Mouse (Mus musculus) yolk sac, embryonic 10.5 days (tissue): ENCODE measurements around the gene Hba-x.
"Not testable (repeated sequence)": the region's sequence is repeated elsewhere in the genome, so short reads cannot be mapped to it uniquely, and the experiment has no call there.

Source experiments
- DNase-seq: peaks from one replicate; pipeline ENCODE4 v3.0.0-alpha.2; 2017; ENCODE audit warnings: low spot score

Gene Hba-x

DNA sequence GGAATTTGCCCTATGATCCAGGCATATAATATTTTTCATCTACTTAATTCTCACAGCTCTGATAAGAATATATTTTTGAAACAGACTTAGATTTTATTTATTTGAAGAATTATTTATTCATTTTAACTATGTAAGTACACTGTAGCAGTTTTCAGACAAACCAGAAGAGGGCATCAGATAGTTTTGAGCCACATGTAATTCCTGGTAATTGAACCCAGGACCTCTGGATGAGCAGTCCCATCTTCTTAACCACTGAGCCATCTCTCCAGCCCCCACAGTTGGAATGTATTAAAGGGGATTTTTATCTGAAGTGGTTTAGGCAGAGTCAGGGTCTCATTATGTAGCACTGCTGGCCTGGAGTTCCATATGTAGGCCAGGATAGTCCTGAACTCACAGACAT lies 9.7 kb downstream of the Hba-x start:
- DNase-seq = not testable (repeated sequence)

DNA sequence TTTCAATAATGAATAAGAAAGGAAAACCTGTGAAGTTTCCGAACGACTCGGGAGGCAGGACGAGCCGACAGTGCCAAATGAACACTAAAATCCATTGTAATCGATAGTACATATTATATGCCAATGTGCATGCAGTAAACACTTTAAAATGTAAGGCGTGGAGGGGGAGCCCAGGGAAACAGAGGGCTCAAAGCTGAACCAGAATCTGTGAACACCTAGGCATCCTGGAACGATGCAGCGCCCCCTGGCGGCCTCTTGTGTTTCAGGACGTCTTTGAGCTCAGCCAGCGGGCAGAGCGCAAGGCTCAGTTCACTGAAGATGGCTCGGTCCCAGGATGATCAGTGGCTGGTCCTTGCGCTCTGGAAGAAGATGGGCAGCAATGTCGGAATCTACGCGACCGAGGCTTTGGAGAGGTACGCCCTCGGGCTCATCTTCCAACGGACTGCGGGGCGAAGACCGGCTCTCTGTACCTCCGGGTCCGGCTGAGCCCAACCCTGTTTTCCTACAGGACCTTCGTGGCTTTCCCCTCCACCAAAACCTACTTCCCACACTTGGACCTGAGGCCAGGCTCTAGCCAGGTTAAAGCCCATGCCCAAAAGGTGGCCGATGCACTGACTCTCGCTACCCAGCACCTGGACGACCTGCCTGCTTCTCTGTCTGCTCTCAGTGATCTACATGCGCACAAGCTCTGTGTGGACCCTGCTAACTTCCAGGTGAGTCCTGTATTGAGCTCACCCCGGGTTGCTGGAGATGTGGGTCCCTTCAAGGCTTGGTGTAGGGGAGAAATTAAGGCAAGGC lies 10.7 kb downstream of the Hba-x start, which contains the start of gene Hbq1b:
Hbq1b (plus strand) TSS at position 271 of the 798 bp plus-strand sequence.
- not testable (repeated sequence) for DNase-seq

DNA sequence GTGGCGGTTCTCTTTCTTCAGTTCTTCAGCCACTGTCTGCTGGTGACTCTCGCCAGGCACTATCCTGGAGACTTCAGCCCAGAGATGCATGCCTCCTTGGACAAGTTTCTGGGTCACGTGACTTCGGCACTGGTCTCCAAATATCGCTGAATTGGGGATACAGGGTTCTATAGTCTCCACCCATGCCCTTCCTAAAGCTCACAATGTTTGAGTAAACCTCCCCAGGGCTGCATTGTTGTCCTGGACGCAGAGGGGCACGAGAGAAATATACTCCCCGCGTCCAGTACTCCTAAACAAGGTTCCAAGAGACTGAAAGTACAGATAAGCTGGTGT lies 11.3 kb downstream of the Hba-x start:
- no peak for DNase-seq

DNA sequence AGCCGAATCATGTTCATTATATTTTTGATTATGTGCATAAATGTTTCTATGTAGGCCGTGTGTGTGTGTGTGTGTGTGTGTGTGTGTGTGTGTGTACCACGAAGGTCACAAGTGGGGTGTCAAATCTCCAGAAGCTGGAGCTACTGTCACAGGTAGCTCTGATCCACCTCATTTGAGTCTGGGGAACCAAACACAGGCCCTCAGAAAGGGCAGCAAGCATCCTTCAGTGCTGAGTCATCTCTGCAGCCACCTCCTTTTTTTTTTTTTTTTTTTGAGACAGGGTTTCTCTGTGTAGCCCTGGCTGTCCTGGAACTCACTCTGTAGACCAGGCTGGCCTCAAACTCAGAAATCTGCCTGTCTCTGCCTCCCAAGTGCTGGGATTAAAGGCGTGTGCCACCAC lies 16.6 kb downstream of the Hba-x start:
- DNase-seq = not testable (repeated sequence)

DNA sequence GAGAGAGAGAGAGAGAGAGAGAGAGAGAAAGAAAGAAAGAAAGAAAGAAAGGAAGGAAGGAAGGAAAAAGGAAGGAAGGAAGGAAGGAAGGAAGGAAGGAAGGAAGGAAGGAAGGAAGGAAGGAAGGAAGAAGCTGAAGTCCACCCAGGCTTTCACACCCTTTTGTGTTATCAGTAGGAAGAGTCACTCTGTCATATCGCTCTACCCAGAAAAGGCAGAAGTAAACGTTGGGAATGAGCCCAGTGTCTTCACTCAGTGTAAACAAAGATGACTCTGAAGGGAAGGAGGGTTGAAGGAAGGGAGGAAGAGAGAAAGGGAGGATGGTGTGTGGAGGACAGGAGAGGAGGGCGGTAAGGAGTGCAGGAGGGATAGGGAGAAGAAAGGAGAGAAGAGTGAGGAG lies 17.3 kb downstream of the Hba-x start:
- DNase-seq = not testable (repeated sequence)

DNA sequence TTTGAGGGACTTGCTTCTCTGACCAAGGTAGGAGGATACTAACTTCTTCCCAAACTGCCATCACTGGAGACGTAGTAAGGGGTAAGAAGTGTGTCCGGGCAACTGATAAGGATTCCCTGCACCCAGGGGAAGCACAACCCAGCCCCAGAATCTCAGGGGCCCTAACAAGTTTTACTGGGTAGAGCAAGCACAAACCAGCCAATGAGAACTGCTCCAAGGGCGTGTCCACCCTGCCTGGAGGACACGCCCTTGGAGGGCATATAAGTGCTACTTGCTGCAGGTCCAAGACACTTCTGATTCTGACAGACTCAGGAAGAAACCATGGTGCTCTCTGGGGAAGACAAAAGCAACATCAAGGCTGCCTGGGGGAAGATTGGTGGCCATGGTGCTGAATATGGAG lies 20.0 kb downstream of the Hba-x start, which contains the start of gene Hba-a2:
Hba-a2 (plus strand) TSS at position 287 of the 400 bp plus-strand sequence.
- not testable (repeated sequence) for DNase-seq

DNA sequence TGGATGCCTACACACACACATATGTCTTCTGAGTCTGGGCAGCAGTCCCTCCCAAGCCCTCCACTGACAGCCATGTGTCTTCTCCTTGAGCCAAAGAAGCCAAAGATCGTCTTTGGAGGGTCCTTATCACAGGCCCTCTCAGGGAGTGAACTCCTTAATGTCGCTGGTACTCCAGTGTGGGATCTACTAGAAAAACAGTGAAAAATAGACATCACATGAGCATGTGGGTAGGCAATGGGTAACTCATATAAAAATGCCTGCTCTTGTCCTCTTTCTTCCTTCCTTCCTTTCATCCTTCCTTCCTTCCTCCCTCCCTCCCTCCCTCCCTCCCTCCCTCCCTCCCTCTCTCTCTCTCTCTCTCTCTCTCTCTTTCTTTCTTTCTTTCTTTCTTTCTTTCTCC lies 21.2 kb downstream of the Hba-x start:
- DNase-seq = not testable (repeated sequence)

DNA sequence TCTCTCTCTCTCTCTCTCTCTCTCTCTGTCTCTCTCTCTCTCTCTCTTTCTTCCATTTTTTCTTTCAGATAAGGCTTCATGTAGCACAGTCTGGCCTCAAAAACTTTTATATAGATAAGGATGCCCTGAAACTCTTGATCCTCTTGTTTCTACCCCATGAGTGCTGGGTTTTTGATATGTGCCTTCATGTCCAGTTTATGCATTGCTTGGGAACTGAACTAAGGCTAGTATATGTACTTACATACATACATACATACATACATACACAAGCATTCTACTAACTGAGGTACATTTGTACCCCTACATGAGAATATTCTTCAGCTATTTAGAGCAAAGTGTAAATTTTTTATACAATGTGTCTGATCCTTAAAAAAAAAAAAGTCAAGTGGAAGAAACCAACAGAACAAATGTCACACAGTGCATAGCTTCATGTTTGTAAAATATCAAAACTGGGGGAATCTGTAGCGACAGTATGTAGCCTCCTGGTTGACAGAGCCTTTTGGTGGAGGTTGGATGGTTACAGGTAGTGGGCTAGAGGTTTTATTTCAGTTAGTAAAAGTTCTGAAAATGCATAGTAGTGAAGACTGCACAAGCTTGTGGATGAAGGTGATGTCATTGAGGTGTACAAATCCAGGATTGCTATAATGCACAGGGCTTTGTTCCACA lies 21.8 kb downstream of the Hba-x start:
- DNase-seq = no peak

DNA sequence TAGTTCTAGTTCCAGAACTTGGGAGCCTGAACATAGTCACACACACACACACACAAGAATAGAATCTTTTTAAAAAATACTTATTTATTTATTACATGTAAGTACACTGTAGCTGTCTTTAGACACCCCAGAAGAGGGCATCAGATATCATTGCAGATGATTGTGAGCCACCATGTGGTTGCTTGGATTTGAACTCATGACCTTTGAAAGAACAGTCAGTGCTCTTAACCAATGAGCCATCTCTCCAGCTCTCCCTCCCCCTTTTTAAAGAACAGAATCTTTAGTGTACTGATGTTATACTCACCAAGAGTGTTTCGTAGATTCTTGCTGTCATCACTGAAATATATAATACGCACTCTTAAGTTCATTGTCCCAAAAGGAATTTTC lies 22.3 kb downstream of the Hba-x start:
- DNase-seq = no peak

DNA sequence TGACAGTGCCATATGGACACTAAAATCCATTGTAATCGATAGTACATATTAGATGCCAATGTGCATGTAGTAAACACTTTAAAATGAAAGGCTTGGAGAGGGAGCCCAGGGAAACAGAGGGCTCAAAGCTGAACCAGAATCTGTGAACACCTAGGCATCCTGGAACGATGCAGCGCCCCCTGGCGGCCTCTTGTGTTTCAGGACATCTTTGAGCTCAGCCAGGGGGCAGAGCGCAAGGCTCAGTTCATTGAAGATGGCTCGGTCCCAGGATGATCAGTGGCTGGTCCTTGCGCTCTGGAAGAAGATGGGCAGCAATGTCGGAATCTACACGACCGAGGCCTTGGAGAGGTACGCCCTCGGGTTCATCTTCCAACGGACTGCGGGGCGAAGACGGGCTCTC lies 23.7 kb downstream of the Hba-x start, which contains the start of gene Hbq1a:
Hbq1a (plus strand) TSS at position 205 of the 400 bp plus-strand sequence.
- not testable (repeated sequence) for DNase-seq

DNA sequence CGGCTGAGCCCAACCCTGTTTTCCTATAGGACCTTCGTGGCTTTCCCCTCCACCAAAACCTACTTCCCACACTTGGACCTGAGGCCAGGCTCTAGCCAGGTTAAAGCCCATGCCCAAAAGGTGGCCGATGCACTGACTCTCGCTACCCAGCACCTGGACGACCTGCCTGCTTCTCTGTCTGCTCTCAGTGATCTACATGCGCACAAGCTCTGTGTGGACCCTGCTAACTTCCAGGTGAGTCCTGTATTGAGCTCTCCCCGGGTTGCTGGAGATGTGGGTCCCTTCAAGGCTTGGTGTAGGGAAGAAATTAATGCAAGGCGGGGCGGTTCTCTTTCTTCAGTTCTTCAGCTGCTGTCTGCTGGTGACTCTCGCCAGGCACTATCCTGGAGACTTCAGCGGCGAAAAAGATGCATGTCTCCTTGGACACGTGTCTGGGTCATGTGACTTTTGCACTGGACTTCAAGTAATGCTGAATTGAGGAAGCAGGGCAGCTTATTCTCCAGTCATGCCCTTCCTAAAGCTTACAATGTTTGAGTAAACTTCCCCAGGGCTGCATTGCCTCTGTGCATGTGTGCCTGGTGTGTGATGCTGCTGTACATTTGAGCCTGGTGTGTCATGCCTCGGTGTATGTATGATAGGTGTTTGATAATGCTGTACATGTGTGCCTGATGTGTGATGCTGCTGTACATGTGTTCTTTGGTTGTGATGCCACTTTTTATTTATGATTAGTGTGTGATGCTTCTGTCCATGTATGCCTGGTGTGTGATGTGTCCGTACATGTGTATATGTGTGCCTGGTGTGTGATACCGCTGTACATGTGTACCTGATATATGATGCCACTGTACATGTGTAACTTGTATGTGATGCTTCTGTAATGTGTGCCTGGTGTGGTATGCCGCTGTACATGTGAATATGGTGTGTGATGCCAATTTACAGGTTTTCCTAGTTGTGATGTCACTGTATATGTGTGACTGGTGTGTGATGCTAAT lies 24.4 kb downstream of the Hba-x start:
- no peak for DNase-seq

DNA sequence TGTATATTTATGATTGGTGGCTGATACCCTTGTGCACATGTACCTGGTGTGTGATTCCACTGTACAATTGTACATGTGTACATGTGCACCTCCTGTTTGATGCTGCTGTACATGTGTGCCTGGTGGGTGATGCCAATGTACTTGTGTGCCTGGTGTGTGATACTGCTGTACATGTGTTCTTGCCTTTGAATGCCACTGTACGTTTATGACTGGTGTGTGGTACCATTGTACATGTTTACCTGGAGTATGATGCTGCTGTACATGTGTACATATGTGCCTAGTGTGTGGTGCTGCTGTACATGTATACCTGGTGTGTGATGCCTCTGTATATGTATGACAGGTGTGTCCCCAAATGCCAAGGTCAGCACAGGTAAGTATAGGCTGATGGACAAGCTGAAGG lies 25.3 kb downstream of the Hba-x start:
- no peak for DNase-seq

DNA sequence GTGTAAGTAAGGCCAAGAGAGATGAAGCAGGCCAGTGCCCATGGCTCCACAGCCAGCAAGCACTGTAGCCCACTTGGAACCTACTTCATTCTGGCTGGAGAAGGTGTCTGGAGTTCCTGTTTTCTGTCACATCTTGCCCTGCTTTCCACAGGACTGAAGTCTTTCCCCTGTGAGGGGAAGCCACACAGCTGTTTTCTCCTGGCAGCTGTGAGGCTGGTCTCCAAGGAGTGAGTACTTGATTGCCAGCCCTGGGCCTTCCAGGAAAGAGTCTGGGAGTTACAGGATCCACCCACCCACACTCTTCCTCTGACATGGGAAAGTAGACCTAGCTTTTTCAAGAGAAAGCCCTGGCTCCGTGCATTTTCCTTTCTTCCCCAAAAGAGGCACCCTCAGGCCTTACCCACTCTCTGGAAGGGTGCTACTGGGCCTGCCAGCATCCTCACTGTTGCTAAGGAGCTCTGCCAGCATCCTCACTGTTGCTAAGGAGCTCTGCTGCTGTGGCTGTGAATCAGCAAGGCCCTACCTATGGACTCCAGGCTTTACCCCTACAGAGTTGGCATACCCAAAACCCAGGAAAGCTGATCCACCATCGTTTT lies 26.7 kb downstream of the Hba-x start:
- no peak for DNase-seq

DNA sequence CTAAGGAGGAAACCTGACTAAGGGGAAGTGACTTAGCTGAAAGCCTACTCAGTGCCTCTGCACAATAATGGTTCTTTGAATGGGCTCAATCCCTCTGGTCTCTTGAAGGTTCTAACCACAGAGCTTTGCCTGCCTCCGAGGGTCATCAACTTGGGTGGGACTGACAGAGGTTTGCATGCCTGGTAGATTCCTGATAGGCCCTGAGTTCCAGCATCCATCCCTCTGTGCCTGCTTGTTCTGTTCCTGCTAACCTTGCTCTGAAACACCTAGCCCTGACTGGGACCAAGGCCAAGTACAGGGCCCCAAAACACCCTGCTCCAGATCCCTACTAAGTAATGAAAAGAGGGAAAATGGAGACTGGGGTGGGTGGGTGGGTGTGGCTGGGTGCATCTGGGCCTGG lies 27.3 kb downstream of the Hba-x start:
- DNase-seq = no peak

DNA sequence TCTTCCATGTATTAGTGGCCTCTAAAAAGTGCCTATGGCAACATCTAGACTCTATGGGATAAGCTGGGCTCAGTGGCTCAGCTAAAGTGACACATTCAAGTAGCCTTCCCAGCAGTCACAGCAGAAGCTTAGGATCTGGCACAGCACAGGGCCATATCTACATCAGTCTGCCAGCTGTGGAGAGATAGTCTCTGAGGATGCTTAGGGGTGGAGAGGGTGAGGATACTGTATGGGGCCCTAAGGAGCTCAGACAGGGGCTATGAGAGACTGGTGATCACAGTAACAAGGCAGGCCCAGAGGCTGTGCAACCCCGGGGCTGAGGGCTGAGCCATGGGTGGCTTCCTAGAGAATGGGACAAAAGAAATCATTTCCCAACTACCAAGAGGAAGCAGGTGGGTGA lies 30.8 kb downstream of the Hba-x start:
- no peak for DNase-seq

DNA sequence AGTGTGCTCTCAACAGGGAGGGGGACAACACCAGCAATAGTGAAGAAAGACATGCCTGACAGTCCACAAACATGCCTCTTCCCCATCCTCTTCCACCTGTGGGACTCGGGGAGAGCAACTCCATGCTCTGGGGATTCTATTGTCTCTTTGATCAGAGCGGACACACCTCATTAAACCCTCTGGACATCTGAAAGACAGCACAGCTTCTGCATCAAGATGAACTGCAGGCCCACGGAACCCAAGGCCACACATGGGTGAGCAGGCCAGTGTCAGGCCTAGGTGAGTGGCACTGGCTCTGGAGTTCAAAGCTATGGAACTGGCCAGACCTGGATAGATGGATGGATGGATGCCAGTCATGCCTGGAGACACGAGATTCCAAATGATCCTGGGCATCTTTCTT lies 33.2 kb downstream of the Hba-x start:
- no peak for DNase-seq

DNA sequence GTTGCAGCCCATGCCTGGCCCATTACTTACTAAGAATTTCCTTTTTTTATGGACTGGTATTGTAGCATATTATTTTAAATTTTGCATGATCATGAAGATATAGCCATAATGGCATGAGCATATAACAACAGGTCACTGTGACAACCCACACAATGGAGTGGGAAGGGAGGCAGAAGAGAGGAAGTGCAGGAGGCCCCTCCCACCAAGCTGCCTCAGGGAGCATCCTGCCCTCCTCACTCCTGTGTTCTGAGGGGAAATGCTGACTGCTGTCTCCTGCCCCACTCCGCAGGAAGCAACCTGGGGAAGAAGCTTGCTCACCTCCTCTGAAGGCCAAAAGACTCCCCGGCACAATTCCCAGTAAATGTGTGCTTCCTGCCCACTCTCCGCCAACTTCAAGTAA lies 33.7 kb downstream of the Hba-x start:
- no peak for DNase-seq

DNA sequence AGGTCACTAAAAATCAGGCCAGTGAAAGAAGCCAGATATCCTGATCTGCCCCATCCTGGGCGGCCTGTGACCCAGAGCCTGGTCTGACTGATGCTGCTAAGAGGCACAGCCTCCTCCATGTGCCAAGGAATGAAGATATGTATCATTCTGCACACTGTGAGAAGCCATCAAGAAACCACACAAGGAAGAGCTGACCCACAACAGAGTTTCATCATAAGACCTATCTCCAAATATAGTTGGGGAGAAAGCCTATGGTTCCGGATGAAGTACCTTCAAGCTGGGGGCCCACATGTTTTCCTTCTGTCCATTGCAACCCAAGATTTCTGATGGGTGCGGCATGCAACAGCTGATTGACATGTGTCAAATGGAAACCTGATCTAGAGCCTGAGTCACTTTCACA lies 39.8 kb downstream of the Hba-x start:
- no peak for DNase-seq

DNA sequence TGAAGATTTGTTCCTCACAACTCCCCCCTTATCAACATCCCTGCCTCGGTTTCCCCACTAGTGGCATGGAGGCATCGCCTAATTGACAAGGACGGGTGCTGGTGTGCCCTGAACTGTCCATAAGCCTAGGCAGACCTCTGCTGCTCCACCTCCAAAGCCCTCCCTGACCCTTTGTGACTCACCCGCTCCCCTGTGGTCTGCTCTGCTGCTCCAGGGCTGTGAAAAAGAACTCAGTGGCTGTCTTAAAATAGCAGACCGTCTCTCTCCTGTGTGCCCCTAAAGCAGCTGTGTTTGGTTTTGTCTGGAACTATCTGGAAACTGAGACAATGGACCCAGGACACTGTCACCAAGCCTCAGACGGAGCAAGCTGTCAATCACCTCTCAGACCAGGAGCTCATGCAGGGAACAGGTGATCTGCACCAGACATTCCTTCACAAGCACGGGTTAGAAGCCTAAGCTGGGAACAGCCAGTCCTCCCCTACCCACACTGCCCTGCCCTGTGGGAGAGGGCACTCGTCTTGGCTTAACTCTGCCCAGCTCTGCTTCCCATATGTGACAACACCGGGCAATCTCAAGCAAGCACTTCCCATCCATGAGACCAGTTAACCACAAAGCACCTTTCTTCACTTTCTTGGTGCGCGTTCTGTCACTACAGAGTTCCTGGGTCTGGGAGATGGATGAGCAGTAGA lies 44.5 kb downstream of the Hba-x start:
- no peak for DNase-seq

DNA sequence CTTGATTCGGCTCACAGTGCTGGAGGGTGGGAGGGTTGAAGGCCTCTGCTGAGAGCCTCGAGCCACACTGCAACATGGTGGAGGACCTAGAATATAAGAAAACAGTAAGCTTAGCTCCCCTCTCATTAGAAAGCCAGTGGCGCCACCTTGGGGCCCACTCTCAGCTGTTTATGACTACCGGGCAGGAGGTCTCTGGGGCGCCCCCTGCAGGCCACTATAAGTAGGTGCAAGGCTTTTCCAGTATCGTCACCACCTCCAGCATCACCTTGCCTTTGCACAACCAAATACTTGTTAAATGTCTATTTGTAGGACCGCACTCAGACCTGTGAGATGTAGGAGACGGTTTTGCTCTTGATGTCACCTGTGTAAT lies 45.0 kb downstream of the Hba-x start:
- DNase-seq = peak; percentile 32

DNA sequence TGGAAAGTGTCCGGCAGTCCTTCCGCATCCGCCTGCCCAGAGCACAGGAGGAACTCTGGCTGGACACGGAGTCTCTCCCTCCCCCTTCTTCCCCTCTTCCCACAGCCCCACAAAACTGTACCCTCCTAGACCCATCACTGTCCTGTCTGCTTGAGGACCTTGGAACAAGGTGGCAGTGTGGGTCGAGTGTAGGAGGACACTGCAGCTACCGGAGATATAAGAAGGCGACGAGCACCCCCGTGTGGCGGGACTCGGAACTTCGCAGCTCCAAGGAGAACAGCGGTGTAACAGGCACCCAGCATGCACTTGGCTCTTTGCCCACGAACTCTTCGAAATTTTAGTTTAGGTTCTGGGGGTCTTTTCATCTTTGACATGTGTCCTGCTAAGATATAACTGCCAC lies 48.4 kb downstream of the Hba-x start:
- peak; percentile 75 for DNase-seq
